In genomic region chr16:56486461-56486860, GRCm38 (mm10) we compare ENCODE assay signal across 10 mouse cellular contexts. TPM values are rescaled to one million over a fixed set of nuclear protein-coding genes. Genes with fewer than 3 reads are reported as not detected.
A peak's percentile ranks its signal among the peaks of the same experiment; 100 is the strongest.
DNase-seq lines count a peak whose midpoint lies in the region; ATAC-seq and TF ChIP-seq lines count a peak whose summit lies in the region.
"Had no signal": no experiment of that assay in that cellular context is flagged by ENCODE, and none has a peak within 500 bp of the region (broad histone marks: within the 10 kb centered on the region; RNA-seq: fewer than 3 reads in every experiment).

No protein-coding gene starts in this region.

- H3K4me3 ChIP-seq in forebrain, postnatal 0 days (ENCODE audit: low read depth, low read length) = no peak overlapping the region
- no peak overlapping the region for H3K4me3 ChIP-seq in forebrain, embryonic 16.5 days (replicated peaks; ENCODE audit: low read length)
- H3K4me3 ChIP-seq: limb, embryonic 15.5 days had no signal

- no peaks in the 10 kb centered on the region for H3K27me3 ChIP-seq in forebrain, postnatal 0 days (ENCODE audit: insufficient read depth, low read length)
- no peaks in the 10 kb centered on the region for H3K27me3 ChIP-seq in forebrain, embryonic 16.5 days (replicated peaks; ENCODE audit: control insufficient read depth, insufficient read depth, low read length)
- H3K27me3 ChIP-seq: limb, embryonic 15.5 days had no signal

- 0 out of 2 replicates have a peak, but pooled peaks have one; percentile 10 for ATAC-seq in forebrain, postnatal 0 days
- no peak; the same call in 1 of the 2 replicates for ATAC-seq in forebrain, embryonic 16.5 days

- TF ChIP-seq CTCF in forebrain, postnatal 0 days (IDR thresholded peaks at IDR 0.05; ENCODE audit: low read depth) = no peak

- no peak overlapping the region for H3K4me2 ChIP-seq in forebrain, postnatal 0 days (ENCODE audit: low read depth)
- H3K4me2 ChIP-seq in forebrain, embryonic 16.5 days (ENCODE audit: low read length) = no peak overlapping the region
- H3K4me2 ChIP-seq: limb, embryonic 15.5 days had no signal

- no peaks in the 10 kb centered on the region for H3K9me3 ChIP-seq in forebrain, postnatal 0 days (ENCODE audit: low read length)
- no peaks in the 10 kb centered on the region for H3K9me3 ChIP-seq in forebrain, embryonic 16.5 days (ENCODE audit: control insufficient read depth, low read length)
- H3K9me3 ChIP-seq: limb, embryonic 15.5 days had no signal

- 14% methylated on average over 4 of the region's 4 CpGs for WGBS in forebrain, postnatal 0 days
- WGBS in forebrain, embryonic 16.5 days = 16% methylated on average over 4 of the region's 4 CpGs

- H3K9ac ChIP-seq in forebrain, postnatal 0 days = no peak overlapping the region
- no peak overlapping the region for H3K9ac ChIP-seq in forebrain, embryonic 16.5 days (replicated peaks; ENCODE audit: low read depth, low read length)
- H3K9ac ChIP-seq: limb, embryonic 15.5 days had no signal

- H3K27ac ChIP-seq in forebrain, postnatal 0 days (ENCODE audit: low read depth, low read length) = no peak overlapping the region
- no peak overlapping the region for H3K27ac ChIP-seq in forebrain, embryonic 16.5 days (ENCODE audit: low read length)
- H3K27ac ChIP-seq: limb, embryonic 15.5 days had no signal

- no peaks in the 10 kb centered on the region; the same call in 1 of the 2 replicates for H3K4me1 ChIP-seq in forebrain, postnatal 0 days (ENCODE audit: insufficient read depth)
- peaks cover 3% of the 10 kb centered on the region for H3K4me1 ChIP-seq in forebrain, embryonic 16.5 days (replicated peaks; ENCODE audit: control insufficient read depth, insufficient read depth, low read length)
- H3K4me1 ChIP-seq: limb, embryonic 15.5 days had no signal

- peak; percentile 4 for DNase-seq in forebrain, postnatal 0 days
- DNase-seq in Muller cell, postnatal 12 days (ENCODE audit: inconsistent ontology term) = peak; percentile 79
- peak; percentile 21 to 25 for DNase-seq in gastrocnemius, adult 8-10 months (ENCODE audit: low spot score in 2 of 2)
- DNase-seq in kidney, postnatal 36 days = peak; percentile 49 to 56
- no peak for DNase-seq in frontal cortex, postnatal 36 days (ENCODE audit: low spot score in 2 of 2)
- no peak for DNase-seq in thymus, adult 18-20 months
- no peak for DNase-seq in frontal cortex, postnatal 10 days (ENCODE audit: low spot score in 2 of 2)

- no peaks in the 10 kb centered on the region for H3K36me3 ChIP-seq in forebrain, postnatal 0 days (ENCODE audit: insufficient read depth)
- H3K36me3 ChIP-seq in forebrain, embryonic 16.5 days (ENCODE audit: control insufficient read depth, insufficient read depth) = no peaks in the 10 kb centered on the region
- H3K36me3 ChIP-seq: limb, embryonic 15.5 days had no signal

RNA-seq across cellular contexts. Expression of gene Abi3bp, which starts 8.8 kb away (rescaled TPM):
- 0.54 and 1.2 TPM in 2 replicates for total RNA-seq in forebrain, postnatal 0 days (2014; rRNA removed)
- polyA plus RNA-seq in forebrain, postnatal 0 days (2015; fragmentation: Nextera tagmentation; extraction: Ambion mirVana) = 0.54 and 0.64 TPM in 2 replicates
- polyA plus RNA-seq in forebrain, embryonic 16.5 days (2015; fragmentation: Nextera tagmentation; extraction: Ambion mirVana) = 0.14 and 0.53 TPM in 2 replicates
- total RNA-seq in gastrocnemius, adult 8-10 months (2022) = 10 to 100 TPM in 1 of 4 experiments, 1 to 10 TPM in 3; 5.2 to 13.6 (median 7.3) TPM
- total RNA-seq: granulocyte monocyte progenitor cell, adult 5-6 weeks had no signal

Comparison
In these comparisons a context has a peak if more than half of its experiments do, and no peak if none do; other contexts are left out.
1. DNase-seq: peak in forebrain, postnatal 0 days (single experiment), Muller cell, postnatal 12 days (single experiment), gastrocnemius, adult 8-10 months (2 of 2) and kidney, postnatal 36 days (2 of 2); none in frontal cortex, postnatal 36 days (0 of 2), thymus, adult 18-20 months (0 of 2) and frontal cortex, postnatal 10 days (0 of 2).